Mouse (Mus musculus): ENCODE results near the gene Dennd1b.

DNA sequence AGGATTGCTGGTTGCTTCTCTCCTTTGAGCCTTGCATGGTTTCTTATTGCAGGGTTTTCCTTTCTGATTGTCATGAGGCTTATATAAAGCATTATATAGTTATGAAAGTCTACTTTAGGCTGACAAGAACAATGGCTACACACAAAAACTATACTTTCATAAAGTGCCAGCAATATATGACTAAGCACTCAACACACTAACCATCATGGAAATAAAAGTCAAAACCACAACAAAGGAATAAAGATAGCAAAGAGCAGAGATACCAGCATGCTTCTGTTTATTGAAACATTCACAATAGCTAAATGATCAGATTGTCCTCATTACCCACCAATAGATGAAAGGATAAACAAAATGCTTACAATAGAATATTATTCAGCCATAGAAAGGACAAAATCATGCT lies 11.1 kb upstream of the Dennd1b start:
- TF ChIP-seq CTCF (IDR thresholded peaks at IDR 0.05; ENCODE audit: low read depth, low read length) (no peak), POLR2A (IDR thresholded peaks at IDR 0.05; ENCODE audit: extremely low read depth, insufficient read depth, low read length) (no peak)
